Mouse (Mus musculus) hindbrain, postnatal 0 days (tissue): ENCODE data around the gene Bpifb2. TPM values are rescaled to one million over a fixed set of nuclear protein-coding genes. Genes with fewer than 3 reads are reported as not detected.
"Not testable (repeated sequence)": the region's sequence is repeated elsewhere in the genome, so short reads cannot be mapped to it uniquely, and the experiment has no call there.

ENCODE experiments used
- ATAC-seq: fragments of 200-750 bp; cut with Nextera tagmentation; 2 replicates; pipeline ENCODE4 v1.8.0; 2017; ENCODE audit warnings: mild to moderate bottlenecking, moderate TSS enrichment, moderate library complexity
- DNase-seq: peaks from one replicate; pipeline ENCODE4 v3.0.0-alpha.2; 2015; ENCODE audit warnings: low spot score
- H3K27ac ChIP-seq: fragments of 300-500 bp; sonication (generic); 2 replicates; pipeline ENCODE4 v1.5.1; 2014; ENCODE audit warnings: mild to moderate bottlenecking
- H3K27me3 ChIP-seq: fragments of 300-500 bp; sonication (generic); 2 replicates; pipeline ENCODE4 v1.6.1; 2014; ENCODE audit warnings: low read length, mixed read lengths; ENCODE audit not compliant: insufficient read depth
- H3K36me3 ChIP-seq: fragments of 300-500 bp; sonication (generic); 2 replicates; pipeline ENCODE4 v1.6.1; 2014; ENCODE audit warnings: low read length, mixed read lengths; ENCODE audit not compliant: insufficient read depth
- H3K4me1 ChIP-seq: fragments of 300-500 bp; sonication (generic); 2 replicates; pipeline ENCODE4 v1.6.1; 2014; ENCODE audit warnings: antibody characterized with exemption, low read length, mixed read lengths; ENCODE audit not compliant: insufficient read depth
- H3K4me2 ChIP-seq: fragments of 300-500 bp; sonication (generic); 2 replicates; pipeline ENCODE4 v1.6.1; 2014; ENCODE audit warnings: low read depth, mild to moderate bottlenecking, low read length, moderate library complexity, mixed read lengths
- H3K4me3 ChIP-seq: fragments of 300-500 bp; sonication (generic); 2 replicates; pipeline ENCODE4 v1.5.1; 2014; ENCODE audit warnings: low read length
- H3K9ac ChIP-seq: fragments of 300-500 bp; sonication (generic); replicated peaks from 2 replicates; pipeline ENCODE4 v1.6.1; 2014; ENCODE audit warnings: mild to moderate bottlenecking, low read length, moderate library complexity, mixed read lengths
- H3K9me3 ChIP-seq: fragments of 300-500 bp; sonication (generic); 2 replicates; pipeline ENCODE4 v1.6.1; 2016; ENCODE audit warnings: low read length, mixed read lengths
- CTCF ChIP-seq: IDR thresholded peaks from 2 replicates; pipeline ENCODE4 v1.5.1; 2016; ENCODE audit warnings: antibody characterized with exemption, control low read depth, low read depth
- WGBS: fragments of 180-500 bp; shearing (Covaris S2); extraction: QIAGEN DNeasy Blood & Tissue Kit; methylation state at CpG from one replicate; pipeline ENCODE4 v1.1.7; 2014; 5-methylcytosine and 5-hydroxymethylcytosine counted together
- polyA plus RNA-seq: library from polyadenylated mRNA; unstranded; fragments of >200 nt; fragmentation: Nextera tagmentation; extraction: Ambion mirVana; gene quantifications from 2 replicates; pipeline ENCODE4 v1.2.1, GENCODE M21; 2015
- total RNA-seq: library from RNA; depleted of rRNA; stranded (reverse); fragments of >200 nt; gene quantifications from 2 replicates; pipeline ENCODE4 v1.2.3, GENCODE M21; 2014; rRNA removed

Gene Bpifb2
- total RNA-seq (0.25 and 0.26 TPM in 2 replicates), polyA plus RNA-seq (0.29 and 0.49 TPM in 2 replicates)

- Histone ChIP-seq H3K27ac (no peak within 1 kb of the TSS), H3K9me3 (no peaks in the 10 kb centered on the region), H3K27me3 (no peaks in the 10 kb centered on the region), H3K4me3 (no peak within 1 kb of the TSS), H3K4me1 (no peaks in the 10 kb centered on the region), H3K9ac (no peak within 1 kb of the TSS), H3K4me2 (no peak within 1 kb of the TSS), H3K36me3 (no peaks in the 10 kb centered on the region)
- DNase-seq (no peak), ATAC-seq (no peak)
- 66% methylated on average over 9 of the region's 9 CpGs for WGBS
- TF ChIP-seq CTCF = no peak
Observed at GRCm38 (mm10) chr2:153874745-153875144, at the start of gene Bpifb2. Gene Bpifb2, plus strand, starts transcription at chr2:153875045.

GRCm38 (mm10) chr2:153825900-153826299 lies 48.9 kb upstream of the Bpifb2 start:
- H3K9me3 ChIP-seq, H3K4me2 ChIP-seq, DNase-seq, ATAC-seq, H3K4me1 ChIP-seq, H3K27me3 ChIP-seq, H3K9ac ChIP-seq, H3K36me3 ChIP-seq, H3K27ac ChIP-seq, H3K4me3 ChIP-seq: not testable (repeated sequence)
- 79% methylated on average over 32 of the region's 32 CpGs for WGBS

DNA sequence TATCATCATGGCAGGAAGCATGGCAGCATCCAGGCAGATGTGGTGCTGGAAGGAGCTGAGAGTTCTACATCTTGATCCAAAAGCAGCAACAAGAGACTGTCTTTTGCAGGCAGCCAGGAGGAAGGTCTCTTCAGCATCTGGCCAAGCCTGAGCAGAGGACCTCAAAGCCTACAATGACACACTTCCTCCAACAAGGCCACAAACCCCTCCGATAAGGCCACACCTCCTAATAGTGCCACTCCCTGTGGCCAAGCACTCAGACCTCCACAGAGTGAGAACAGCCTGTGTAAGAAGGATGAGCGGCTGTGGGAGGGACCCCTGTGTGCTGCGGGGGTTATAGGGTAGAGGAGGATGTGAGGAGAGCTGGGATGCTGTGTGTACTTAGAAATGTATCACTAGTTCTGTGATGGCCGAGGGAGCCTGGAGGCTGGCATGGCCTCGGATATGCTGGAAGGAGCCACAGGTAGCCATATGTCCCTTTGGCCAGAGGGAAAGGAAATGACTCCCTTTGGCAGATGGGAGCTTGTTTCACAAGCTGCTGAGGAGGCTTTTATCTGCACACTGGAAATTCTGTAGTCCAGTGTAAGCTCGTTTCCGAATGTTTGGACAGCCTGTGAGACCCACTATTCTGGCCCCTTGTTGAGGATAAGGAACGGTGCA lies 47.5 kb upstream of the Bpifb2 start:
- no peak overlapping the region for H3K4me3 ChIP-seq
- no peak overlapping the region for H3K9ac ChIP-seq
- no peaks in the 10 kb centered on the region for H3K27me3 ChIP-seq
- H3K4me1 ChIP-seq = 0 out of 2 replicates have a peak, but pooled peaks cover 6% of the 10 kb centered on the region
- WGBS = 71% methylated on average over 8 of the region's 8 CpGs
- H3K9me3 ChIP-seq = no peaks in the 10 kb centered on the region
- no peak overlapping the region for H3K27ac ChIP-seq
- ATAC-seq = no peak
- H3K36me3 ChIP-seq = no peaks in the 10 kb centered on the region
- H3K4me2 ChIP-seq = no peak overlapping the region
- TF ChIP-seq CTCF = no peak
- peak; percentile 18 for DNase-seq

GRCm38 (mm10) chr2:153828704-153829103 lies 46.1 kb upstream of the Bpifb2 start:
- H3K27ac ChIP-seq = no peak overlapping the region
- H3K4me2 ChIP-seq = no peak overlapping the region
- H3K9me3 ChIP-seq = no peaks in the 10 kb centered on the region
- 90% methylated on average over 7 of the region's 7 CpGs for WGBS
- no peak for DNase-seq
- no peak overlapping the region for H3K4me3 ChIP-seq
- H3K27me3 ChIP-seq = no peaks in the 10 kb centered on the region
- no peak overlapping the region for H3K9ac ChIP-seq
- no peaks in the 10 kb centered on the region for H3K36me3 ChIP-seq
- 0 out of 2 replicates have a peak, but pooled peaks cover 6% of the 10 kb centered on the region for H3K4me1 ChIP-seq
- no peak for TF ChIP-seq CTCF
- no peak for ATAC-seq

DNA sequence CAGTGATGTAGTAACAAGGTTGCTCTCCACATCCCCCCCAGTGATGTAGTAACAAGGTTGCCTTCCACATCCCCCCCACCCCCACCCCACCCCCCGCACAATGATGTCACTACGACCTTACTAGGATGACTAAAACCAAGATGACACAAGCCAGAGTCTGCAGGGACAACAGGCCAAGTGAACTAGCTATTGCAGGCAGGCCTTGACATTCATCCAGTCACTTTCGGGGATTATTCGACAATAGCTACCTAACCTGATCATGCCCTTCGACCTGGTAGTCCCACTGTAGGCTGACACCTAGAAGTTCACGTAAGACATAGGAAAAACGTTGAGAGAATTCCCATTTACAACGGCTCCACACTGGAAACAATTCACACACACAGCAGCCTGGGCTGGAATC lies 41.6 kb upstream of the Bpifb2 start:
- no peak for DNase-seq
- WGBS = 92% methylated on average over 8 of the region's 8 CpGs
- no peaks in the 10 kb centered on the region for H3K4me1 ChIP-seq

GRCm38 (mm10) chr2:153842854-153843253 lies 32.0 kb upstream of the Bpifb2 start:
- Histone ChIP-seq H3K36me3 (no peaks in the 10 kb centered on the region), H3K4me2 (no peak overlapping the region), H3K27ac (no peak overlapping the region), H3K4me3 (no peak overlapping the region), H3K27me3 (no peaks in the 10 kb centered on the region), H3K9me3 (no peaks in the 10 kb centered on the region), H3K9ac (no peak overlapping the region), H3K4me1 (no peaks in the 10 kb centered on the region)
- DNase-seq (no peak), ATAC-seq (no peak)
- WGBS = 77% methylated on average over 8 of the region's 8 CpGs
- no peak for TF ChIP-seq CTCF

More for the DNA sequence above, 41.6 kb upstream of the Bpifb2 start:
- no peak overlapping the region for H3K9ac ChIP-seq
- H3K4me3 ChIP-seq = no peak overlapping the region
- no peak overlapping the region for H3K27ac ChIP-seq
- no peaks in the 10 kb centered on the region for H3K36me3 ChIP-seq
- no peak for ATAC-seq
- H3K4me2 ChIP-seq = no peak overlapping the region
- TF ChIP-seq CTCF = no peak
- no peaks in the 10 kb centered on the region for H3K27me3 ChIP-seq
- H3K9me3 ChIP-seq = no peaks in the 10 kb centered on the region

DNA sequence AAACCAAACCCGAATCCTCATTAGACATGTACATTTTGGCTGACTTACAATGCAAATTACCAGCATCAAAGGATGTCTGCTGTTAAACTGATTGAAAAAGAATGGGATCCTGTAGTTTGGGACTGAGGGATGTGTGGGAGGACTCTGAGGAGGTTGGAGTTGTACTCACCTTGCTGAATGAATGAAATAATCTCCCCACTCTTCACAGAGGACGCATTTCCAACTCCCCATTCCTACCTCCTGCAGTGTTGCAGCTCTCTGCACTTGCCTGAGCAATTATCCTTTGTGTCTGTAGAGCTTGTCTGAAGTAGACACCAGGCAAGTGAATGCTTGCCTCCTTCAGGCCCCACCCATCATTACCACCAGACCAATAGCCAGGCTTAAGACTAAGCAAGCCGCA lies 26.5 kb upstream of the Bpifb2 start:
- Histone ChIP-seq H3K9ac (no peak overlapping the region), H3K4me1 (no peaks in the 10 kb centered on the region), H3K4me3 (no peak overlapping the region), H3K9me3 (no peaks in the 10 kb centered on the region), H3K27ac (no peak overlapping the region), H3K4me2 (no peak overlapping the region), H3K27me3 (no peaks in the 10 kb centered on the region), H3K36me3 (no peaks in the 10 kb centered on the region)
- DNase-seq (no peak), ATAC-seq (no peak)
- no peak for TF ChIP-seq CTCF
- 74% methylated on average over 3 of the region's 3 CpGs for WGBS
